Comparison of ENCODE assay signal across 23 mouse cellular contexts in genomic region chr1:69500388-69500787, GRCm38 (mm10).
DNase-seq lines count a peak whose midpoint lies in the region; ATAC-seq and TF ChIP-seq lines count a peak whose summit lies in the region.
"Had no signal": no experiment of that assay in that cellular context is flagged by ENCODE, and none has a peak within 500 bp of the region (broad histone marks: within the 10 kb centered on the region; RNA-seq: fewer than 3 reads in every experiment).

No protein-coding gene starts in this region.

- intact Hi-C loops in left cerebral cortex, postnatal 10 days (cut with DNase I), result no loop called here

- peak; percentile 29; the same call in 1 of the 2 replicates for ATAC-seq in liver, embryonic 11.5 days (replicated peaks; ENCODE audit: low FRiP score)
- peak; percentile 38; the same call in 1 of the 2 replicates for ATAC-seq in liver, embryonic 14.5 days (ENCODE audit: insufficient read depth)
- no peak for ATAC-seq in liver, postnatal 0 days
- no peak for ATAC-seq in forebrain, embryonic 13.5 days
- ATAC-seq: forebrain, embryonic 15.5 days had no signal

- H3K4me2 ChIP-seq in liver, embryonic 11.5 days, result no peak overlapping the region
- no peak overlapping the region for H3K4me2 ChIP-seq in liver, embryonic 14.5 days (ENCODE audit: low read depth)
- H3K4me2 ChIP-seq in liver, postnatal 0 days (ENCODE audit: low read depth, low read length), result no peak overlapping the region
- H3K4me2 ChIP-seq in forebrain, embryonic 13.5 days, result no peak overlapping the region
- H3K4me2 ChIP-seq: embryonic facial prominence, embryonic 12.5 days; embryonic facial prominence, embryonic 15.5 days; forebrain, embryonic 15.5 days; heart, embryonic 12.5 days; heart, embryonic 15.5 days; hindbrain, embryonic 14.5 days had no signal

- H3K36me3 ChIP-seq in liver, embryonic 11.5 days (ENCODE audit: control insufficient read depth, insufficient read depth, low read length), result no peaks in the 10 kb centered on the region
- H3K36me3 ChIP-seq in liver, embryonic 14.5 days (replicated peaks; ENCODE audit: control insufficient read depth, insufficient read depth, low read depth), result no peaks in the 10 kb centered on the region
- H3K36me3 ChIP-seq in liver, postnatal 0 days (replicated peaks; ENCODE audit: insufficient read depth, low read length), result no peaks in the 10 kb centered on the region
- no peaks in the 10 kb centered on the region for H3K36me3 ChIP-seq in forebrain, embryonic 13.5 days (ENCODE audit: poor library complexity, severe bottlenecking)
- H3K36me3 ChIP-seq: embryonic facial prominence, embryonic 12.5 days; embryonic facial prominence, embryonic 15.5 days; forebrain, embryonic 15.5 days; heart, embryonic 12.5 days; heart, embryonic 15.5 days had no signal

- H3K9ac ChIP-seq in liver, embryonic 11.5 days (ENCODE audit: low read depth, low read length), result no peak overlapping the region
- H3K9ac ChIP-seq in liver, embryonic 14.5 days (replicated peaks), result no peak overlapping the region
- no peak overlapping the region for H3K9ac ChIP-seq in liver, postnatal 0 days (replicated peaks)
- no peak overlapping the region for H3K9ac ChIP-seq in forebrain, embryonic 13.5 days
- H3K9ac ChIP-seq: embryonic facial prominence, embryonic 12.5 days; embryonic facial prominence, embryonic 15.5 days; forebrain, embryonic 15.5 days; heart, embryonic 12.5 days; heart, embryonic 15.5 days; hindbrain, embryonic 14.5 days had no signal

- H3K4me3 ChIP-seq in liver, embryonic 11.5 days (ENCODE audit: low read depth, low read length), result no peak overlapping the region
- no peak overlapping the region for H3K4me3 ChIP-seq in liver, embryonic 14.5 days (ENCODE audit: insufficient read depth in 1 of 2, low read depth in 2 of 2, low read length in 2 of 2)
- no peak overlapping the region for H3K4me3 ChIP-seq in liver, postnatal 0 days (ENCODE audit: low read depth, low read length)
- H3K4me3 ChIP-seq in forebrain, embryonic 13.5 days, result no peak overlapping the region
- H3K4me3 ChIP-seq: embryonic facial prominence, embryonic 12.5 days; embryonic facial prominence, embryonic 15.5 days; forebrain, embryonic 15.5 days; heart, embryonic 12.5 days; heart, embryonic 15.5 days had no signal

- H3K27ac ChIP-seq in liver, embryonic 11.5 days (ENCODE audit: low read depth, low read length), result no peak overlapping the region
- no peak overlapping the region for H3K27ac ChIP-seq in liver, embryonic 14.5 days
- no peak overlapping the region for H3K27ac ChIP-seq in liver, postnatal 0 days (ENCODE audit: low read depth)
- H3K27ac ChIP-seq in forebrain, embryonic 13.5 days, result no peak overlapping the region
- H3K27ac ChIP-seq: embryonic facial prominence, embryonic 12.5 days; embryonic facial prominence, embryonic 15.5 days; forebrain, embryonic 15.5 days; heart, embryonic 15.5 days; hindbrain, embryonic 14.5 days had no signal

- no peak for DNase-seq in liver, embryonic 11.5 days (ENCODE audit: low spot score)
- no peak for DNase-seq in liver
- no peak for DNase-seq in liver, embryonic 14.5 days (ENCODE audit: low read depth in 3 of 3, low spot score in 3 of 3)
- DNase-seq in liver, postnatal 0 days, result no peak
- no peak for DNase-seq in left cerebral cortex, postnatal 10 days (ENCODE audit: extremely low spot score in 1 of 2, low spot score in 2 of 2)
- DNase-seq in spleen, postnatal 14 days (ENCODE audit: low spot score in 2 of 2), result no peak
- DNase-seq: adrenal gland, adult 2 months; adrenal gland, postnatal 14 days; cerebellum, adult 11 months; cerebellum, adult 2 months; cerebellum, adult 9-11 months; cerebellum, postnatal 25 days; gastrocnemius, postnatal 25 days; heart, adult 18-20 months; heart, postnatal 10 days; heart, postnatal 4 days had no signal

- peak; percentile 44 for TF ChIP-seq EP300 in liver, embryonic 14.5 days (IDR thresholded peaks at IDR 0.05; ENCODE audit: low read depth)
- 0 out of 2 replicates have a peak, but pooled peaks have one; percentile 21 for TF ChIP-seq EP300 in liver, postnatal 0 days (IDR thresholded peaks at IDR 0.05; ENCODE audit: low read depth)

- no peaks in the 10 kb centered on the region for H3K27me3 ChIP-seq in liver, embryonic 11.5 days (replicated peaks; ENCODE audit: control insufficient read depth, insufficient read depth, low read length)
- H3K27me3 ChIP-seq in liver, embryonic 14.5 days (ENCODE audit: control insufficient read depth, insufficient read depth, low read length), result no peaks in the 10 kb centered on the region
- no peaks in the 10 kb centered on the region for H3K27me3 ChIP-seq in liver, postnatal 0 days (ENCODE audit: insufficient read depth, low read length)
- H3K27me3 ChIP-seq in forebrain, embryonic 13.5 days, result peaks cover 15% of the 10 kb centered on the region; the same call in 1 of the 2 replicates
- H3K27me3 ChIP-seq: embryonic facial prominence, embryonic 12.5 days; embryonic facial prominence, embryonic 15.5 days; forebrain, embryonic 15.5 days; heart, embryonic 12.5 days; heart, embryonic 15.5 days had no signal

- H3K4me1 ChIP-seq in liver, embryonic 11.5 days (replicated peaks; ENCODE audit: control insufficient read depth, insufficient read depth, low read length), result peaks cover 16% of the 10 kb centered on the region
- H3K4me1 ChIP-seq in liver, embryonic 14.5 days (replicated peaks; ENCODE audit: control insufficient read depth in 2 of 2, insufficient read depth in 2 of 2, low read length in 1 of 2), result peaks cover 13 to 24% of the 10 kb centered on the region in 2 experiments
- H3K4me1 ChIP-seq in liver, postnatal 0 days (ENCODE audit: insufficient read depth), result peaks cover 3% of the 10 kb centered on the region; the same call in 1 of the 2 replicates
- H3K4me1 ChIP-seq in forebrain, embryonic 13.5 days, result peaks cover 9% of the 10 kb centered on the region
- H3K4me1 ChIP-seq: embryonic facial prominence, embryonic 12.5 days; embryonic facial prominence, embryonic 15.5 days; heart, embryonic 12.5 days; heart, embryonic 15.5 days had no signal

- WGBS in liver, embryonic 11.5 days, result 50% methylated on average over 3 of the region's 3 CpGs
- 23% methylated on average over 3 of the region's 3 CpGs for WGBS in liver, embryonic 14.5 days (ENCODE audit: insufficient replicate concordance)
- WGBS in liver, postnatal 0 days (ENCODE audit: insufficient replicate concordance), result 51% methylated on average over 3 of the region's 3 CpGs
- 88% methylated on average over 3 of the region's 3 CpGs for WGBS in forebrain, embryonic 13.5 days

- TF ChIP-seq CTCF in liver, embryonic 14.5 days (IDR thresholded peaks at IDR 0.05; ENCODE audit: low read depth), result no peak
- no peak for TF ChIP-seq CTCF in liver, postnatal 0 days (IDR thresholded peaks at IDR 0.05; ENCODE audit: low read depth)

- no peaks in the 10 kb centered on the region for H3K9me3 ChIP-seq in liver, embryonic 11.5 days (ENCODE audit: control insufficient read depth, low read length)
- no peaks in the 10 kb centered on the region for H3K9me3 ChIP-seq in liver, embryonic 14.5 days (ENCODE audit: control insufficient read depth, low read length)
- H3K9me3 ChIP-seq in liver, postnatal 0 days (ENCODE audit: low read length), result no peaks in the 10 kb centered on the region
- no peaks in the 10 kb centered on the region for H3K9me3 ChIP-seq in forebrain, embryonic 13.5 days (replicated peaks)
- H3K9me3 ChIP-seq: embryonic facial prominence, embryonic 12.5 days; embryonic facial prominence, embryonic 15.5 days; forebrain, embryonic 15.5 days; heart, embryonic 12.5 days; heart, embryonic 15.5 days had no signal

Comparison
In these comparisons a context has a peak if more than half of its experiments do, and no peak if none do; other contexts are left out.
1. ATAC-seq: peak in liver, embryonic 11.5 days (single experiment) and liver, embryonic 14.5 days (single experiment); none in liver, postnatal 0 days (single experiment) and forebrain, embryonic 13.5 days (single experiment).